Mouse (Mus musculus) MEL (cell line): Measurements from ENCODE around the gene 4930523C07Rik.

Source experiments
- CTCF ChIP-seq, 3 experiments: IDR thresholded peaks in 2 of 3; conservative IDR thresholded peaks in 1 of 3; 2 replicates each; pipeline ENCODE4 v1.5.1; 2011 to 2012; ENCODE audit warnings: low read length in 3 of 3, low read depth in 2 of 3, mild to moderate bottlenecking in 2 of 3, improper control_type of control experiment in 1 of 3, inconsistent platforms in 1 of 3, mixed read lengths in 1 of 3, moderate library complexity in 1 of 3; ENCODE audit not compliant: control insufficient read depth in 1 of 3, insufficient read depth in 1 of 3, poor library complexity in 1 of 3, severe bottlenecking in 1 of 3
- EP300 ChIP-seq, 2 experiments: IDR thresholded peaks; 2 replicates each; pipeline ENCODE4 v1.6.1; 2011; ENCODE audit warnings: improper control_type of control experiment in 2 of 2, low read length in 2 of 2, low read depth in 1 of 2, mild to moderate bottlenecking in 1 of 2
- GATA1 ChIP-seq: IDR thresholded peaks from 2 replicates; pipeline ENCODE4 v1.6.1; 2011; ENCODE audit warnings: low read depth, low read length, improper control_type of control experiment
- JUND ChIP-seq: IDR thresholded peaks from 2 replicates; pipeline ENCODE4 v1.6.1; 2011; ENCODE audit warnings: low read depth, mild to moderate bottlenecking, improper control_type of control experiment, low read length
- KAT2A ChIP-seq: conservative IDR thresholded peaks from 2 replicates; pipeline ENCODE4 v1.6.1; 2012; ENCODE audit warnings: low read depth, low read length, improper control_type of control experiment, inconsistent platforms
- MAFK ChIP-seq: IDR thresholded peaks from 2 replicates; pipeline ENCODE4 v1.6.1; 2011; ENCODE audit warnings: low read depth, mild to moderate bottlenecking, low read length, improper control_type of control experiment, borderline replicate concordance
- MAZ ChIP-seq: IDR thresholded peaks from 2 replicates; pipeline ENCODE4 v1.6.1; 2012; ENCODE audit warnings: low read depth, mild to moderate bottlenecking, inconsistent platforms, low read length, improper control_type of control experiment
- POLR2A ChIP-seq, 2 experiments: IDR thresholded peaks; 2 replicates each; pipeline ENCODE4 v1.6.1; 2011 to 2012; ENCODE audit warnings: low read length in 2 of 2, mild to moderate bottlenecking in 2 of 2, control low read depth in 1 of 2, improper control_type of control experiment in 1 of 2, low read depth in 1 of 2, moderate library complexity in 1 of 2; ENCODE audit not compliant: control insufficient read depth in 1 of 2, insufficient read depth in 1 of 2, poor library complexity in 1 of 2
- RAD21 ChIP-seq: IDR thresholded peaks from 2 replicates; pipeline ENCODE4 v1.6.1; 2011; ENCODE audit warnings: mild to moderate bottlenecking, low read depth, low read length, improper control_type of control experiment
- TBP ChIP-seq: IDR thresholded peaks from 2 replicates; pipeline ENCODE4 v1.8.0; 2011; ENCODE audit warnings: low read depth, low read length, improper control_type of control experiment
- TCF12 ChIP-seq: IDR thresholded peaks from 2 replicates; pipeline ENCODE4 v1.6.1; 2014; ENCODE audit warnings: low read depth, mild to moderate bottlenecking, inconsistent platforms, low read length, improper control_type of control experiment, moderate library complexity
- UBTF ChIP-seq: IDR thresholded peaks from 2 replicates; pipeline ENCODE4 v1.6.1; 2012; ENCODE audit warnings: low read depth, mild to moderate bottlenecking, inconsistent platforms, low read length, improper control_type of control experiment, moderate library complexity, borderline replicate concordance; ENCODE audit not compliant: insufficient read depth
- ZC3H11A ChIP-seq: IDR thresholded peaks from 2 replicates; pipeline ENCODE4 v1.6.1; 2012; ENCODE audit warnings: low read depth, mild to moderate bottlenecking, inconsistent platforms, low read length, improper control_type of control experiment
- ZKSCAN1 ChIP-seq: IDR thresholded peaks from 2 replicates; pipeline ENCODE4 v1.6.1; 2012; ENCODE audit warnings: low read depth, mild to moderate bottlenecking, inconsistent platforms, low read length, improper control_type of control experiment, moderate library complexity

- no peak for TF ChIP-seq POLR2A (IDR thresholded peaks at IDR 0.05; ENCODE audit: control insufficient read depth in 1 of 2, insufficient read depth in 1 of 2, low read depth in 1 of 2, low read length in 2 of 2, poor library complexity in 1 of 2)
- no peak for TF ChIP-seq TCF12
- no peak for TF ChIP-seq ZC3H11A
- TF ChIP-seq CTCF (IDR thresholded peaks at IDR 0.05 in 2 of 3, conservative IDR thresholded peaks at IDR 0.05 in 1 of 3; ENCODE audit: control insufficient read depth in 1 of 3, insufficient read depth in 1 of 3, low read depth in 2 of 3, low read length in 3 of 3, poor library complexity in 1 of 3, severe bottlenecking in 1 of 3), result no peak
- no peak for TF ChIP-seq EP300 (IDR thresholded peaks at IDR 0.05; ENCODE audit: low read depth in 1 of 2, low read length in 2 of 2)
- TF ChIP-seq TBP, result no peak
- TF ChIP-seq JUND, result no peak
- no peak for TF ChIP-seq RAD21
- no peak for TF ChIP-seq MAZ
- TF ChIP-seq UBTF, result no peak
- no peak for TF ChIP-seq KAT2A
- TF ChIP-seq ZKSCAN1, result no peak
- no peak for TF ChIP-seq GATA1
- TF ChIP-seq MAFK, result no peak
These were observed 8.6 kb downstream of the 4930523C07Rik start for GRCm38 (mm10) chr1:160052556-160053315.
